ENCODE assay signal across 12 mouse cellular contexts in the genomic region with DNA sequence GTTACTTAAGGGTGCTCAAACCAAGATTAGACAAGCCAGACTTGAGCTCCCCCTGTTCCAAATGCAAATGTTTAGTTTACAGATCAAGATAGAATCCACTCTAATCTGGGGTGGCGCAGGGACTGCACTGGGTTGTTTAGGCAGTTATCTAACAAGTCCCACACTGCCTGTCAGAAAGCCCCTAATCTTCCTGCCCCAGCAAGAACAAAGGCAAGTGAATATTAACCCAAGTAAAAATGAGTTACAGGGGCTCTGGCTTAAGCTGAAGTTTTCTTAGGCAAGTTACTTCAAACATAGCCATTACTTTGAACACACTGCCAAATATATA. TPM values are rescaled to one million over a fixed set of nuclear protein-coding genes. Genes with fewer than 3 reads are reported as not detected.
DNase-seq lines count a peak whose midpoint lies in the region; ATAC-seq lines count a peak whose summit lies in the region.
"Had no signal": no experiment of that assay in that cellular context is flagged by ENCODE, and none has a peak within 500 bp of the region (broad histone marks: within the 10 kb centered on the region; RNA-seq: fewer than 3 reads in every experiment).

No protein-coding gene starts in this region.

- H3K27ac ChIP-seq in heart, embryonic 13.5 days (replicated peaks): peak overlapping the region; percentile 80
- H3K27ac ChIP-seq in embryonic facial prominence, embryonic 14.5 days (replicated peaks; ENCODE audit: low read depth, low read length): peak overlapping the region; percentile 91
- peak overlapping the region; percentile 69 for H3K27ac ChIP-seq in liver, embryonic 13.5 days

- 24% methylated on average over 1 of the region's 1 CpGs for WGBS in heart, embryonic 13.5 days
- 24% methylated on average over 1 of the region's 1 CpGs for WGBS in embryonic facial prominence, embryonic 14.5 days
- WGBS in liver, embryonic 13.5 days (ENCODE audit: insufficient replicate concordance): 16% methylated on average over 1 of the region's 1 CpGs

- no peaks in the 10 kb centered on the region for H3K9me3 ChIP-seq in heart, embryonic 13.5 days
- no peaks in the 10 kb centered on the region for H3K9me3 ChIP-seq in embryonic facial prominence, embryonic 14.5 days (ENCODE audit: control insufficient read depth, low read length)
- no peaks in the 10 kb centered on the region for H3K9me3 ChIP-seq in liver, embryonic 13.5 days (replicated peaks)

- no peak for DNase-seq in heart, postnatal 14 days
- peak; percentile 18 for DNase-seq in c-Kit-positive CD71-negative TER-119-negative erythroid progenitor cells, embryonic 14.5 days (ENCODE audit: low read depth)
- DNase-seq in embryonic facial prominence, embryonic 14.5 days (ENCODE audit: low spot score): no peak
- peak; percentile 77 for DNase-seq in liver, embryonic 13.5 days
- no peak for DNase-seq in layer of hippocampus, adult 9-11 months
- DNase-seq in adrenal gland, postnatal 14 days: no peak
- no peak for DNase-seq in cerebellum, adult 9-11 months
- DNase-seq: kidney, postnatal 14 days; lung, adult 18-20 months; right cerebral cortex, postnatal 25 days; thymus, adult 18-20 months had no signal

- no peak overlapping the region for H3K4me2 ChIP-seq in heart, embryonic 13.5 days
- no peak overlapping the region for H3K4me2 ChIP-seq in embryonic facial prominence, embryonic 14.5 days (ENCODE audit: low read depth, low read length)
- peak overlapping the region; percentile 38 for H3K4me2 ChIP-seq in liver, embryonic 13.5 days

- intact Hi-C loops in heart, postnatal 14 days (cut with DNase I): loop anchor here (10.0 kb wide), 1 partner anchor 427 kb away; no protein-coding TSS in a partner anchor

- no peak overlapping the region for H3K9ac ChIP-seq in heart, embryonic 13.5 days
- H3K9ac ChIP-seq in embryonic facial prominence, embryonic 14.5 days (ENCODE audit: low read depth, low read length): no peak overlapping the region
- H3K9ac ChIP-seq in liver, embryonic 13.5 days: peak overlapping the region; percentile 39; the same call in 1 of the 2 replicates

- H3K27me3 ChIP-seq in heart, embryonic 13.5 days (replicated peaks): no peaks in the 10 kb centered on the region
- H3K27me3 ChIP-seq in embryonic facial prominence, embryonic 14.5 days (replicated peaks; ENCODE audit: control insufficient read depth, insufficient read depth, low read length): no peaks in the 10 kb centered on the region
- H3K27me3 ChIP-seq in liver, embryonic 13.5 days: no peaks in the 10 kb centered on the region

- H3K4me1 ChIP-seq in heart, embryonic 13.5 days: peaks cover 12% of the 10 kb centered on the region
- H3K4me1 ChIP-seq in embryonic facial prominence, embryonic 14.5 days (ENCODE audit: control insufficient read depth, insufficient read depth, low read length): peaks cover 28% of the 10 kb centered on the region
- peaks cover 27% of the 10 kb centered on the region for H3K4me1 ChIP-seq in liver, embryonic 13.5 days (replicated peaks)

- ATAC-seq in heart, embryonic 13.5 days (ENCODE audit: extremely low read depth, insufficient number of reproducible peaks, low FRiP score, low TSS enrichment): no peak
- peak; percentile 78 for ATAC-seq in embryonic facial prominence, embryonic 14.5 days (ENCODE audit: low read depth)
- peak; percentile 99 for ATAC-seq in liver, embryonic 13.5 days (ENCODE audit: low read depth)

- no peaks in the 10 kb centered on the region for H3K36me3 ChIP-seq in heart, embryonic 13.5 days
- no peaks in the 10 kb centered on the region for H3K36me3 ChIP-seq in embryonic facial prominence, embryonic 14.5 days (ENCODE audit: control insufficient read depth, insufficient read depth, low read length)
- H3K36me3 ChIP-seq in liver, embryonic 13.5 days: no peaks in the 10 kb centered on the region

- H3K4me3 ChIP-seq in heart, embryonic 13.5 days: no peak overlapping the region
- H3K4me3 ChIP-seq in embryonic facial prominence, embryonic 14.5 days (ENCODE audit: low read depth, low read length): no peak overlapping the region
- H3K4me3 ChIP-seq in liver, embryonic 13.5 days (replicated peaks): no peak overlapping the region

RNA-seq across cellular contexts. Expression of a gene that starts 33.5 kb away (rescaled TPM):
- polyA plus RNA-seq in heart, embryonic 13.5 days (2015; fragmentation: Nextera tagmentation; extraction: Ambion mirVana): 39.2 and 45.4 TPM in 2 replicates
- total RNA-seq in heart, postnatal 14 days (2021): 10 to 100 TPM; 15.0 to 20.8 TPM
- 61.0 and 75.9 TPM in 2 replicates for polyA plus RNA-seq in embryonic facial prominence, embryonic 14.5 days (2014; fragmentation: Nextera tagmentation; extraction: Ambion mirVana)
- 60.4 and 66.7 TPM in 2 replicates for polyA plus RNA-seq in liver, embryonic 13.5 days (2015; fragmentation: Nextera tagmentation; extraction: Ambion mirVana)
- 44.4 and 48.6 TPM in 2 replicates for total RNA-seq in adrenal gland, postnatal 14 days (2021)

Comparison
In these comparisons a context has a peak if more than half of its experiments do, and no peak if none do; other contexts are left out.
1. DNase-seq: peak in c-Kit-positive CD71-negative TER-119-negative erythroid progenitor cells, embryonic 14.5 days (single experiment) and liver, embryonic 13.5 days (single experiment); none in heart, postnatal 14 days (0 of 2), embryonic facial prominence, embryonic 14.5 days (single experiment), layer of hippocampus, adult 9-11 months (single experiment), adrenal gland, postnatal 14 days (single experiment) and cerebellum, adult 9-11 months (single experiment).
2. Peak in every context shown above with its lines, with median percentiles within 50 percentile points of each other: H3K27ac ChIP-seq.